Mouse (Mus musculus) ES-E14 (cell line): Measurements from ENCODE around the gene Bbs12.

Experiments used
- CHD2 ChIP-seq: IDR thresholded peaks from 2 replicates; pipeline ENCODE4 v1.6.1; 2014; ENCODE audit warnings: mild to moderate bottlenecking, low read depth, low read length, inconsistent platforms
- HCFC1 ChIP-seq: IDR thresholded peaks from 2 replicates; pipeline ENCODE4 v1.6.1; 2012; ENCODE audit warnings: low read length, inconsistent platforms, borderline replicate concordance; ENCODE audit not compliant: insufficient read depth
- MAFK ChIP-seq: IDR thresholded peaks from 2 replicates; pipeline ENCODE4 v1.6.1; 2014; ENCODE audit warnings: mild to moderate bottlenecking, low read depth, low read length, inconsistent platforms; ENCODE audit not compliant: insufficient read depth
- ZC3H11A ChIP-seq: IDR thresholded peaks from 2 replicates; pipeline ENCODE4 v1.6.1; 2012; ENCODE audit warnings: low read depth, mild to moderate bottlenecking, inconsistent platforms, low read length, borderline replicate concordance

DNA sequence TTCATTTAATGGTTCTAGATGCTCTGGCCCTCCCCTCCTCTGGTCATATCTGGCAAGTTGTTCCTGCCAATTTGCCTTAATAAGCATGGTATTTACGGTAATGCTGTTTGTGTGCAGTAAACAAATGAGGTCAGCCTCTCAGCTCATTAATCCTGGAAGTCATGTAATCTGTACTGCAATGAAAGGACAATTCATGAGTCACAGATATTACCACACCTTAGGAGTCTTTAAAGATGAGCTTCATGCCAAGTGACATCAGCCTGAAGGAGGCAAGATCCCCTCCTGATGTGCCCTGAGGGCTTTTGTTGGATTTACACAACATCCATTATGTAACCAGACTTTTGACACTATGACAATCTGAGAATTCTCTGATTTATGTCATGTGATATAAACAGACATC, 42.4 kb downstream of the Bbs12 start:
- TF ChIP-seq CHD2 (no peak), MAFK (no peak), HCFC1 (no peak), ZC3H11A (no peak)
